Mouse (Mus musculus) left cerebral cortex, postnatal 14 days (tissue): ENCODE results near the gene Ryk. TPM values are rescaled to one million over a fixed set of nuclear protein-coding genes. Genes with fewer than 3 reads are reported as not detected.
"Not testable (repeated sequence)": the region's sequence is repeated elsewhere in the genome, so short reads cannot be mapped to it uniquely, and the experiment has no call there.

ENCODE experiments used
- DNase-seq, 2 experiments: peaks; one replicate each; pipeline ENCODE4 v3.0.0; 2021 to 2022; ENCODE audit warnings: low spot score in 2 of 2, mixed read lengths in 1 of 2
- intact Hi-C: fragments of 180-260 bp; cut with DNase I; formaldehyde crosslinking; loops from one replicate; pipeline ENCODE4 v1.15.1; 2025
- total RNA-seq, 2 experiments: library from RNA; stranded (reverse); gene quantifications; 2 replicates each; pipeline ENCODE4 v1.2.3; 2021

Gene Ryk
- total RNA-seq, 2 experiments from 2014 or later, result 28.1 to 31.6 TPM

- no peak for DNase-seq
- intact Hi-C loops, result no loop called here
Measured at GRCm38 (mm10) chr9:102890166-102890565, 55.4 kb downstream of the Ryk start.

DNA sequence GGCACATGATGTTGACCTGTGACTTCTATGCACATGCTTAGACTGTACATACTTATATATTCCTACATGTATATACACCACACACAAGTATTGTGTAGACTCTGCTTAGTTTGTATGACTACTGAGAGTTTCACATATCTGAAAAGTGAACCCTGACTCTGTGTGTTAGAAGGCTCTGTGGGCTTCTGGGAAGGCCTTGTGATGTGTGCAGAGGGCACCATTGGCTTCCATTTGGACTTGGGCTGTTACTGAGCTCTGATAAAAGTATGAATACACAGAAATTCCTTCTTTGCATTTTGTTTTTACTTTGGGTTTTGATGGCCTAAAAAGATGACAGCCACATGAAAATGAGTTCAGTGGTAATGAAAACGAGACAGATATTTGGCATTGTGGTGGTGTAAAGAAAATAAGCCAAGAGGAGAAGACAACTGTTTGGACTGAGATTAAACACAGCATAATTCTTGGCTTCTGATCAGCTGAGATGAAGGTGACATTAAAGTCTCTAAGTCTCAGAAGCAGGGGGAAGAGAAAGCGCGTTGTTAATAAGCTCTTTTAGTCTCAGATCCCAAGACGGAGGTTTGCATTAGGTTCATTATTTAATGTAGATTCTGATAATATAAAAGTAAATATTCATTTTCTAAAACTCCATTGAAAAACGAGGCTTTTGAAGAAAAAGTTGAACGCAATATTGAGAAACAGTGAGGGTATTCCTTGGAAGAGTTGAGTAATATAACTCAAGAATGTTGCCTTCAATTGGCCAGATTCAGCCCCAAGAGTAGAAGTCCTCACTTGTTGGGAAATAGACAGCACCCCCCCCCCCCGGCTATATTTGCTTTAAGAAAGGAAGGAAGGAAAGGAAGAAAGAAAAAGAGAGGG lies 58.0 kb downstream of the Ryk start:
- intact Hi-C loops, result no loop called here
- no peak for DNase-seq

GRCm38 (mm10) chr9:102893356-102893870 lies 58.7 kb downstream of the Ryk start:
- intact Hi-C loops, result no loop called here
- no peak for DNase-seq

- intact Hi-C loops, result no loop called here
- no peak for DNase-seq
Measured at GRCm38 (mm10) chr9:102899916-102900315, 65.2 kb downstream of the Ryk start.

DNA sequence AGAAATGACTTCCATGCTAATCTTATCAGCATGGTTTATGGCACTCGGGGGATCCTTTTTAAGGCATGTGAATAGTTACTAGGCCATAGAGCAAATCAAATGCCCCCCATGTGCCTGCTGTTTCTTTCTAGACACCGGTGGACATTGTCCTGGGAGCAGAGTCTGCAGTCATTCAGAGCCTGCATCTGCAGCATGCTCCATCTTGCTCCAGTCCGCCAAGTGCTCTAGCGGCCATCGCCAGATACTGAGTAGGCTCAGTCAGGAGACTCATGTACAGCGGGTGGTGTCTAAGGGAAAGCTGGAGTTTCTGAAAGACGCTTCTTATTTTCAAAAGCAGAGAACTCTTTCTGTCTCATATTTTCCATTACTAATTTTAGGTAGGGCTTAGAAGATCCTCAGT lies 67.6 kb downstream of the Ryk start:
- DNase-seq, result no peak
- intact Hi-C loops, result no loop called here

GRCm38 (mm10) chr9:102904952-102905351 lies 70.2 kb downstream of the Ryk start:
- intact Hi-C loops, result no loop called here
- DNase-seq, result no peak

GRCm38 (mm10) chr9:102906781-102907180 lies 72.1 kb downstream of the Ryk start:
- no peak for DNase-seq
- intact Hi-C loops, result no loop called here

DNA sequence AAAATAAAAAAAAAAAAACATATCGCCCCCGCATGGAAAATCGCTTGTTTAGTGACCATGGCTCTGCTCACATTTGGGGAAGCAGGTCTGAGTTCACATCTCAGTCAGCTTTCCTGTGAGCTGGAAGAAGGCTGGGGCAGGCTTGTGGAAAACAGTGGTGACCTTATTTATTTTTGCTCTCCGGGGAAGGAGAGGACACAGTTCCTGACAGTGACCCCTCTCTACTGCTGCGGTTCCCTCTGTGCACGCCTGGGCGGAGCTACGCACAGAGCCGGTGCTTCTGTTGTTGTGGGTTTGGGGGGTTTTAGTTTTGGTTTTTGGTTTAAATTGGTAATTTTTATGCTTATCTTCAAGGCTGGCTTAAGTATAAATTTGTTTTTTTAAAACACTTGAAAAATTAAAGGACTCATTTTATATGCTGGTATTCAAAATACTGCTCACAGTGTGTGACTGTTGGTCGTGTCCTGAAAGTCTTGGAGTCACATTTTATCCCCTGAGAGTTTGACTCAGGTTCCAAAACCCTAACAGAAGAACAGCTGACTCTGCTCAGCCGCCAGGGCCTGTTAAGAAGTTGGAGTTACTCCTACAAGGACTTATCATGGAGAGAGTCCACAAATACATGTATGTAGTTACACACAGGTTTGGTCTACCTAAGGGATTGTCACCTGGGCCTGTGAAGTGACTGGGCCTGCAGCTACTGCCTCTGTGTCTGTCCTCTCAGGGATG lies 73.0 kb downstream of the Ryk start:
- DNase-seq, result no peak
- intact Hi-C loops, result no loop called here

GRCm38 (mm10) chr9:102911526-102911925 lies 76.8 kb downstream of the Ryk start:
- DNase-seq, result no peak
- intact Hi-C loops, result no loop called here

DNA sequence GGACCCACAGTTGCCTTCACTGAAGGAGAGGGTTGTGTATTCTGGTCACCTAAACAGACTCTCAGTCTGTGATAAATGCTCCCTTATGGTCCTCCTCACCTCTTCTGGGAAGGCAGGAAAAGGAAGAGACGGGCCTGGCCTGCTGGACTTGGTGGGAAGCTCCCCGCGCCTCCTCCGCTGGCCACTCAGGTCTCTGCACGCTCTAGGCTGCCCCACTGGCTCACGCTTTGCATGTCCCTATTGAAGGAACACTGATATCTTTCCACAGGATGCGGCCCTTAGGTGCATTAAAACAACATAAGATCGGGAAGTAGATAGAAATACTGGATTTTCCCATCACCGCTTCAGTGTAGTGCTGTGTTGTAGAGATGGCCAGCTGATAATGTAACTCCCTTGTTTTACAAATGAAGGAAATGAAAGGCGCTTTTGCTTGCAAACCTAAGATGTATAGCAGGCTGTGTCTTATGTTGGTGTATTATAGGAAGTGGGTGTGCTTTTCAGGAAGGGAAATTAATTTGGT lies 77.9 kb downstream of the Ryk start:
- intact Hi-C loops, result no loop called here
- DNase-seq, result no peak

GRCm38 (mm10) chr9:102913597-102913996 lies 78.9 kb downstream of the Ryk start:
- DNase-seq, intact Hi-C loops: not testable (repeated sequence)

- intact Hi-C loops, result no loop called here
- peak; percentile 22 to 58 for DNase-seq
Measured at GRCm38 (mm10) chr9:102914583-102914982, 79.9 kb downstream of the Ryk start.

DNA sequence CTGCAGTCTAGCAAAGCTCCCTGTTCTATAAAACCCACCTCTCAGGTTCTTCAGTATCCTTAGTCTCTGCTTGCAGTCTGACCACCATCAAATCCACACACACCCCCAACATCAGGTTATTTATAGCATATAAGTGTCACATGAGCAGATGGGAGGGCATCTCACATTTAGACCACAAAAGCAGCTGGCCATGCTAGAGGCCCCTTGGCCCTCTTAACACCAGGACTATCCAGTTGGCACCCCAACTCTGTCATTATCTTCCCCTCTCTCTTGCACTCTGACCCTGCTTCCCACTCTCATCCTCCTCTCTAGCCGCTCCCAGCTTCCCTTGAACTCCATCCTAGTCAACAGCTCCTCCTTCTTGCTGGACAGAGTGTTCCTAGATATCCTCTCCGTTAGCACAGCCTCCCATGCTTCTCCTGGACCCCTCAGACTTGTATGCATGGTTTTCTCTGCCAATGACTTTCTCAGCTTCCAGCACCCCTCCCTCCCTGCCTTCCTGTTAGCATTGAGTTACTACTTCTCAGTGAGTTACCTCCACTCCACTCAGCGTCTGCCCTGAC lies 80.7 kb downstream of the Ryk start:
- intact Hi-C loops, result no loop called here
- DNase-seq, result no peak

GRCm38 (mm10) chr9:102916076-102916475 lies 81.4 kb downstream of the Ryk start:
- intact Hi-C loops, result no loop called here

GRCm38 (mm10) chr9:102917532-102918129 lies 82.9 kb downstream of the Ryk start:
- intact Hi-C loops, result no loop called here
- no peak for DNase-seq

More at GRCm38 (mm10) chr9:102916076-102916475, 81.4 kb downstream of the Ryk start:
- DNase-seq, result no peak

DNA sequence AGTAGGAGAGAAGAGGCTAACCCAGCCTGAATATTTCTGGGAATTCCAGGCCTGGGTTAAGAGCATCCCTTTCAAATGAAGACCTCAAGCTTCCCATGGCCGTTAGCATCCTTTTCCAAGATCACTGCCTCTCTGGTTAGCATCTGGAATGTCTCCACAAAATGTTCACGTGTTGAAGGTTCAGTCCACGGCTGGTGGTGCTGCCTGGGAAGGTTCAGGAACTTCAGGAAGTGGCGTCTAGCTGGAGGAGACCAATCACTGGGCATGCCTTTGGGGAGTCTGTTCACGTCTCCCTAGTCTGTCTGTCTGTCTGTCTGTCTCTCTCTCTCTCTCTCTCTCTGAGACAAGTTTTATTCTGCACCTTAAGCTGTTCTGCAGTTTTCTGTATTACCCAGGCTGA lies 84.8 kb downstream of the Ryk start:
- intact Hi-C loops, result no loop called here
- no peak for DNase-seq

- intact Hi-C loops, result no loop called here
Measured at GRCm38 (mm10) chr9:102921791-102922190, 87.1 kb downstream of the Ryk start.

DNA sequence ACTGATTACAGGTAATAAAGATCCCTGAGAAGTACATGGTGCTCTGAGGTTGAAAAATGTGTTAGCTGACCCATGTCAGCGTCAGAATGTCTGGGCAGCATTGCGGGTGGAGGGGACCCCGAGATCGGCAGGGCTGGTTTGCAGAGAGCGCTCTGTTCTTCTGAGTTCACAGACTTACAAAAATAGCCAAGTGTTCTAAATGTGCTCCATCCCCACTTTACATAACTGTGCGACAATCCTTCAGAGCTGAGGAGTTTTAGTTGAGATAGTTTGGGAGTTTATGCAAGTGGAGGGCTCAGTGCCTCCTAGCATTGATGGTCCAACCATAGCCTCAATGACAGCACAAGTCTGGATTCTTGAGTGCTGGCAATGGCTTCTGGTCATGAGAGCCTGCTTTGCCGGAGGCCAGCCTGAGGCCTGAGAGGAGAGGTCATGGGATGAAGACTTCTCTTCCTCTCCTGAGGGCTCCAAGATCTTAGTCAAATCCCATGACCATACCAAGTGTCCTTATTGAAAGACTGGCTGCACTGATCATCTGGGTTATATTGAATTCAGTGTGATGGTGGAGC lies 88.2 kb downstream of the Ryk start:
- DNase-seq, result peak in 1 of 2 experiments; percentile 40
- intact Hi-C loops, result no loop called here

More at GRCm38 (mm10) chr9:102921791-102922190, 87.1 kb downstream of the Ryk start:
- no peak for DNase-seq

- no peak for DNase-seq
- intact Hi-C loops, result no loop called here
Measured at GRCm38 (mm10) chr9:102923836-102924235, 89.1 kb downstream of the Ryk start.
